Mouse (Mus musculus) brain, embryonic 18.5 days (tissue): ENCODE results near the gene Rbm8a2.
"Not testable (repeated sequence)": the region's sequence is repeated elsewhere in the genome, so short reads cannot be mapped to it uniquely, and the experiment has no call there.

Experiments used
- DNase-seq: peaks from one replicate; pipeline ENCODE4 v3.0.0-alpha.2; 2012; ENCODE audit warnings: low read depth, low spot score

Rbm8a2 gene

GRCm38 (mm10) chr1:175979014-175979413 lies at the start of gene Rbm8a2:
Gene Rbm8a2, minus strand, starts transcription at chr1:175979114.
- not testable (repeated sequence) for DNase-seq

- DNase-seq: no peak
These were observed 49.5 kb upstream of the Rbm8a2 start for GRCm38 (mm10) chr1:176028397-176028796.

GRCm38 (mm10) chr1:176024501-176024900 lies 45.6 kb upstream of the Rbm8a2 start:
- no peak for DNase-seq

- no peak for DNase-seq
These were observed 39.6 kb upstream of the Rbm8a2 start for GRCm38 (mm10) chr1:176018523-176018922.

- no peak for DNase-seq
These were observed 37.2 kb upstream of the Rbm8a2 start for GRCm38 (mm10) chr1:176016076-176016475.

- DNase-seq: no peak
These were observed 34.8 kb upstream of the Rbm8a2 start for GRCm38 (mm10) chr1:176013497-176014268.

- no peak for DNase-seq
These were observed 32.6 kb upstream of the Rbm8a2 start for GRCm38 (mm10) chr1:176011535-176011934.

GRCm38 (mm10) chr1:176011072-176011471 lies 32.2 kb upstream of the Rbm8a2 start:
- no peak for DNase-seq

GRCm38 (mm10) chr1:176008411-176008810 lies 29.5 kb upstream of the Rbm8a2 start:
- no peak for DNase-seq

GRCm38 (mm10) chr1:176000599-176000998 lies 21.7 kb upstream of the Rbm8a2 start:
- DNase-seq: no peak

- DNase-seq: no peak
These were observed 18.2 kb upstream of the Rbm8a2 start for GRCm38 (mm10) chr1:175997076-175997651.

- no peak for DNase-seq
These were observed 10.0 kb upstream of the Rbm8a2 start for GRCm38 (mm10) chr1:175988912-175989311.

- DNase-seq: no peak
These were observed 9.5 kb upstream of the Rbm8a2 start for GRCm38 (mm10) chr1:175988448-175988847.

GRCm38 (mm10) chr1:175970710-175971109 lies 8.2 kb downstream of the Rbm8a2 start:
- no peak for DNase-seq

- no peak for DNase-seq
These were observed 11.7 kb downstream of the Rbm8a2 start for GRCm38 (mm10) chr1:175967004-175967745.

- no peak for DNase-seq
These were observed 17.1 kb downstream of the Rbm8a2 start for GRCm38 (mm10) chr1:175961786-175962185.

GRCm38 (mm10) chr1:175950851-175951250 lies 28.1 kb downstream of the Rbm8a2 start:
- DNase-seq: no peak

GRCm38 (mm10) chr1:175950421-175950820 lies 28.5 kb downstream of the Rbm8a2 start:
- DNase-seq: no peak

GRCm38 (mm10) chr1:175946718-175947315 lies 32.1 kb downstream of the Rbm8a2 start:
- no peak for DNase-seq

- DNase-seq: no peak
These were observed 35.7 kb downstream of the Rbm8a2 start for GRCm38 (mm10) chr1:175943168-175943567.

- no peak for DNase-seq
These were observed 40.2 kb downstream of the Rbm8a2 start for GRCm38 (mm10) chr1:175938731-175939130.

- peak; percentile 64 for DNase-seq
These were observed 42.6 kb downstream of the Rbm8a2 start for GRCm38 (mm10) chr1:175936282-175936737.
